Mouse (Mus musculus) liver, embryonic 16.5 days (tissue): ENCODE measurements around the gene Fyttd1. TPM values are rescaled to one million over a fixed set of nuclear protein-coding genes. Genes with fewer than 3 reads are reported as not detected.

ENCODE experiments used
- ATAC-seq: fragments of 200-750 bp; cut with Nextera tagmentation; 2 replicates; pipeline ENCODE4 v1.8.0; 2017; ENCODE audit warnings: low read depth, mild to moderate bottlenecking, moderate number of reproducible peaks, moderate library complexity
- H3K27ac ChIP-seq: fragments of 300-500 bp; sonication (generic); 2 replicates; pipeline ENCODE4 v1.5.1; 2014; ENCODE audit warnings: mild to moderate bottlenecking, low read length
- H3K27me3 ChIP-seq: fragments of 300-500 bp; sonication (generic); 2 replicates; pipeline ENCODE4 v1.6.1; 2014; ENCODE audit warnings: low read depth, low read length, mixed read lengths; ENCODE audit not compliant: control insufficient read depth, insufficient read depth
- H3K36me3 ChIP-seq: fragments of 300-500 bp; sonication (generic); 2 replicates; pipeline ENCODE4 v1.6.1; 2014; ENCODE audit warnings: mild to moderate bottlenecking; ENCODE audit not compliant: control insufficient read depth, insufficient read depth
- H3K4me1 ChIP-seq: fragments of 300-500 bp; sonication (generic); 2 replicates; pipeline ENCODE4 v1.6.1; 2014; ENCODE audit warnings: low read depth, low read length, mixed read lengths; ENCODE audit not compliant: control insufficient read depth
- H3K4me2 ChIP-seq: fragments of 300-500 bp; sonication (generic); 2 replicates; pipeline ENCODE4 v1.6.1; 2014; ENCODE audit warnings: low read depth, low read length, mixed read lengths
- H3K4me3 ChIP-seq: fragments of 300-500 bp; sonication (generic); 2 replicates; pipeline ENCODE4 v1.5.1; 2014; ENCODE audit warnings: low read depth, mild to moderate bottlenecking, low read length
- H3K9ac ChIP-seq: fragments of 300-500 bp; sonication (generic); 2 replicates; pipeline ENCODE4 v1.6.1; 2014; ENCODE audit warnings: low read depth, low read length
- H3K9me3 ChIP-seq: fragments of 300-500 bp; sonication (generic); replicated peaks from 2 replicates; pipeline ENCODE4 v1.6.1; 2016; ENCODE audit warnings: low read length; ENCODE audit not compliant: control insufficient read depth
- WGBS: fragments of 180-500 bp; shearing (Covaris S2); extraction: QIAGEN DNeasy Blood & Tissue Kit; methylation state at CpG from one replicate; pipeline ENCODE4 v1.1.7; 2014; ENCODE audit not compliant: insufficient replicate concordance; 5-methylcytosine and 5-hydroxymethylcytosine counted together
- polyA plus RNA-seq: library from polyadenylated mRNA; unstranded; fragments of >200 nt; fragmentation: Nextera tagmentation; extraction: Ambion mirVana; gene quantifications from 2 replicates; pipeline ENCODE4 v1.2.1, GENCODE M21; 2015

The Fyttd1 gene
- polyA plus RNA-seq, 1 experiment from 2014 or later = 24.9 TPM

GRCm38 (mm10) chr16:32945379-32945778 lies 68.1 kb downstream of the Fyttd1 start:
- 86% methylated on average over 5 of the region's 5 CpGs for WGBS
- ATAC-seq = no peak
- Histone ChIP-seq H3K4me3 (no peak overlapping the region), H3K4me1 (no peaks in the 10 kb centered on the region), H3K27me3 (no peaks in the 10 kb centered on the region), H3K9ac (no peak overlapping the region), H3K9me3 (no peaks in the 10 kb centered on the region), H3K4me2 (no peak overlapping the region), H3K36me3 (no peaks in the 10 kb centered on the region), H3K27ac (no peak overlapping the region)

DNA sequence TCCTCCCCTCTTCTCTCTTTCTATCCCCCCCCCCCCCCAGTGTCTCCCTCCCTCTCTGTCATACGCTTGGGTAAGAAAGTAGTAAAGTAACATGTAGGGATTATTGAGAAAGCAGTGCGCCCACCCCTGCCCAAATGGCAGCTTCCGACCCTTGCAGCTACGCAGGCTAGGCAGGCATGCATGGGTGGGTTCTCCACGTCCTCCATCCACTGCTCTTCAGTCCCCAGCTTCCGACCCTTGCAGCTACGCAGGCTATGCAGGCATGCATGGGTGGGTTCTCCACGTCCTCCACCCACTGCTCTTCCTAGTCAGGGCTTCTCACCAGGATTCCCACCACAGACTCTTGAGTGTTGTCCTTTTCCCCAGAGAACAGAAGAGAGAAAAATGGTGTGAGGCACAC lies 70.7 kb downstream of the Fyttd1 start:
- Histone ChIP-seq H3K27me3 (no peaks in the 10 kb centered on the region), H3K4me1 (no peaks in the 10 kb centered on the region), H3K9me3 (no peaks in the 10 kb centered on the region), H3K4me3 (no peak overlapping the region), H3K9ac (no peak overlapping the region), H3K27ac (no peak overlapping the region), H3K36me3 (peaks cover 3% of the 10 kb centered on the region; the same call in 1 of the 2 replicates), H3K4me2 (no peak overlapping the region)
- 85% methylated on average over 7 of the region's 8 CpGs for WGBS
- ATAC-seq = no peak

GRCm38 (mm10) chr16:32948656-32949055 lies 71.4 kb downstream of the Fyttd1 start:
- Histone ChIP-seq H3K4me3 (no peak overlapping the region), H3K4me2 (no peak overlapping the region), H3K9ac (no peak overlapping the region), H3K9me3 (no peaks in the 10 kb centered on the region), H3K27me3 (no peaks in the 10 kb centered on the region), H3K27ac (no peak overlapping the region), H3K36me3 (peaks cover 3% of the 10 kb centered on the region; the same call in 1 of the 2 replicates), H3K4me1 (no peaks in the 10 kb centered on the region)
- WGBS = 78% methylated on average over 5 of the region's 5 CpGs
- ATAC-seq = no peak

- H3K4me1 ChIP-seq = no peaks in the 10 kb centered on the region
- no peaks in the 10 kb centered on the region for H3K27me3 ChIP-seq
- H3K4me3 ChIP-seq = no peak overlapping the region
- no peak for ATAC-seq
- no peak overlapping the region for H3K4me2 ChIP-seq
- H3K9ac ChIP-seq = no peak overlapping the region
- peaks cover 3% of the 10 kb centered on the region; the same call in 1 of the 2 replicates for H3K36me3 ChIP-seq
- no peaks in the 10 kb centered on the region for H3K9me3 ChIP-seq
- no peak overlapping the region for H3K27ac ChIP-seq
Measured at GRCm38 (mm10) chr16:32949281-32949680, 72.0 kb downstream of the Fyttd1 start.

DNA sequence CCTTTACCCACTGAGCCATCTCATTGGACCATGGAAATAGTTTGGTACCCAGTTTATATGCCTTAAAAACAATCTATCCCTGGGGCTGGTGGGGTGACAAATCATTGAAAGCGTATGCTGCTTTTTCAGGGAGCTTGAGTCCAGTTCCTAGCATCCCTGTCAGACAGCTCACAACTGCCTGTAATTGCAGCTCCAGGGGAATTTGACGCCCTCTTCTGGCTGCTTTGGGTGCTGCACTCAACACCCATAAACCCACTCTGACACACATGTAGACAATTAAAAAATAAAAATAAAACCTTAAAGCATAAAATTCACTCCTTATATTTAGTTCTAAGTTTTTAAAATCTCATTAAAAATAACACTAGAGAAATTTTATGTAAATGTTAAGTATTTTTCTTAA lies 73.8 kb downstream of the Fyttd1 start:
- H3K27ac ChIP-seq = no peak overlapping the region
- WGBS = 74% methylated on average over 2 of the region's 2 CpGs
- H3K36me3 ChIP-seq = peaks cover 10% of the 10 kb centered on the region; the same call in 1 of the 2 replicates
- no peak overlapping the region for H3K4me2 ChIP-seq
- no peaks in the 10 kb centered on the region for H3K4me1 ChIP-seq
- H3K9ac ChIP-seq = no peak overlapping the region
- H3K9me3 ChIP-seq = no peaks in the 10 kb centered on the region
- ATAC-seq = no peak
- H3K4me3 ChIP-seq = no peak overlapping the region
- no peaks in the 10 kb centered on the region for H3K27me3 ChIP-seq

DNA sequence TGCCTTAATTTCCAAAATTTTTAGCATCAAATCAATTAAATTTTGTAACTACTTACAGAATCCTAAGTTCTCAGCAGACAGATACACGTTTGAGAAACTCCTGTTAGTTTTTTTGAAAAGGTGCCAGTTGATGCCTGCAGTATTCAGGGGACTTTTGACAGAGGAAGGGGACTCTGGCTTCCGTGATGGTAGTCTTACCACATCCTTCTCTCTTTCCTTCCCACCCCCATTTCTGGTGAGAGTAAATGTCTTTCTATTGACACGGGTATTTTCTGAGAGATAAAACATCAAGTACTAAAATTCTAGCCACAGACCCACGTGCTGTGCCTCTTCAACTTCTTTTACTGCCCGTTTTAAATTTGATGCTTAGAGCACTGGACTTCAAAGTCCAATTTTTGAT lies 76.5 kb downstream of the Fyttd1 start:
- Histone ChIP-seq H3K27me3 (no peaks in the 10 kb centered on the region), H3K4me3 (no peak overlapping the region), H3K4me1 (no peaks in the 10 kb centered on the region), H3K9ac (no peak overlapping the region), H3K36me3 (peaks cover 10% of the 10 kb centered on the region; the same call in 1 of the 2 replicates), H3K4me2 (no peak overlapping the region), H3K27ac (no peak overlapping the region), H3K9me3 (no peaks in the 10 kb centered on the region)
- no peak for ATAC-seq
- 25% methylated on average over 5 of the region's 5 CpGs for WGBS

DNA sequence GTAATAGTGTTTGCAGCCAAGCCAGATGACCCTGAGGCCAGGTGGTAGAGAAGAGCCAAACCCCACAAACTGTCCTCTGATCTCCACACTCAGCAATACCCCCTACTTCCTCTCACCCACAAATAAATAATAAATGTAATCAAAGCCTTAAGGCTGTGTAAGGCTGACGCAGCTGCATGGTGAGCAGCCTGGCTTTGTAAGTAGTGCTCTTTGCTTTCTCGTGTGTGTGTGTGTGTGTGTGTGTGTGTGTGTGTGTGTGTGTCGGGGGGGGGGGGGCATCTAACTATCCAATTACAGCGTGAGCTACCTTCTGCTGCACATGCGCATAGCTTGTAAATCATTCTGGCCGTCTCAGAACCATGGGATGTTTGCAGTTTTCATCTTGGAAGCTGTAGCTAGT lies 77.0 kb downstream of the Fyttd1 start:
- ATAC-seq = no peak
- H3K27ac ChIP-seq = no peak overlapping the region
- peaks cover 10% of the 10 kb centered on the region; the same call in 1 of the 2 replicates for H3K36me3 ChIP-seq
- no peak overlapping the region for H3K9ac ChIP-seq
- no peak overlapping the region for H3K4me3 ChIP-seq
- H3K4me2 ChIP-seq = no peak overlapping the region
- no peaks in the 10 kb centered on the region for H3K4me1 ChIP-seq
- WGBS = 59% methylated on average over 6 of the region's 6 CpGs
- no peaks in the 10 kb centered on the region for H3K27me3 ChIP-seq
- no peaks in the 10 kb centered on the region for H3K9me3 ChIP-seq

GRCm38 (mm10) chr16:32956889-32957288 lies 79.6 kb downstream of the Fyttd1 start:
- H3K9me3 ChIP-seq = no peaks in the 10 kb centered on the region
- H3K27me3 ChIP-seq = no peaks in the 10 kb centered on the region
- no peak for ATAC-seq
- no peak overlapping the region for H3K9ac ChIP-seq
- 75% methylated on average over 5 of the region's 5 CpGs for WGBS
- H3K4me2 ChIP-seq = no peak overlapping the region
- no peak overlapping the region for H3K4me3 ChIP-seq
- H3K27ac ChIP-seq = no peak overlapping the region
- peaks cover 16% of the 10 kb centered on the region for H3K36me3 ChIP-seq
- no peaks in the 10 kb centered on the region for H3K4me1 ChIP-seq
